Mouse (Mus musculus) G1E-ER4 (cell line): ENCODE data around the gene Ces3b. TPM values are rescaled to one million over a fixed set of nuclear protein-coding genes. Genes with fewer than 3 reads are reported as not detected.

ENCODE experiments used
- GATA1 ChIP-seq: IDR thresholded peaks from one replicate; pipeline ENCODE4 v1.8.0; 2012; ENCODE audit warnings: low read length, inconsistent platforms
- polyA plus RNA-seq: library from polyadenylated mRNA; stranded (reverse); fragments of >175 nt; gene quantifications from 2 replicates; pipeline ENCODE4 v1.2.3, GENCODE M21; 2012

The Ces3b gene
- polyA plus RNA-seq, result not detected in 2 replicates

- no peak for TF ChIP-seq GATA1
Observed at GRCm38 (mm10) chr8:105083449-105084050, at the start of gene Ces3b. Gene Ces3b, plus strand, starts transcription at chr8:105083753.

- no peak for TF ChIP-seq GATA1
Observed at GRCm38 (mm10) chr8:105043510-105043909, 40.0 kb upstream of the Ces3b start.

GRCm38 (mm10) chr8:105045824-105046401 is 37.6 kb upstream of the Ces3b start:
- no peak for TF ChIP-seq GATA1

GRCm38 (mm10) chr8:105048371-105048854 is 35.1 kb upstream of the Ces3b start, which contains the start of gene Ces3a:
Gene Ces3a, plus strand, starts transcription at chr8:105048601.
- no peak for TF ChIP-seq GATA1

GRCm38 (mm10) chr8:105056211-105056610 is 27.3 kb upstream of the Ces3b start:
- TF ChIP-seq GATA1, result no peak

GRCm38 (mm10) chr8:105060056-105060455 is 23.5 kb upstream of the Ces3b start:
- TF ChIP-seq GATA1, result no peak

GRCm38 (mm10) chr8:105066761-105067160 is 16.8 kb upstream of the Ces3b start:
- TF ChIP-seq GATA1, result no peak

- no peak for TF ChIP-seq GATA1
Observed at GRCm38 (mm10) chr8:105068971-105069370, 14.6 kb upstream of the Ces3b start.

- no peak for TF ChIP-seq GATA1
Observed at GRCm38 (mm10) chr8:105076601-105077000, 7.0 kb upstream of the Ces3b start.

GRCm38 (mm10) chr8:105077071-105077470 is 6.5 kb upstream of the Ces3b start:
- no peak for TF ChIP-seq GATA1

- TF ChIP-seq GATA1, result no peak
Observed at GRCm38 (mm10) chr8:105078591-105078990, 5.0 kb upstream of the Ces3b start.

GRCm38 (mm10) chr8:105080814-105081336 is 2.7 kb upstream of the Ces3b start:
- no peak for TF ChIP-seq GATA1

GRCm38 (mm10) chr8:105088581-105088980 is 5.0 kb downstream of the Ces3b start:
- no peak for TF ChIP-seq GATA1

GRCm38 (mm10) chr8:105093992-105094391 is 10.4 kb downstream of the Ces3b start:
- no peak for TF ChIP-seq GATA1

GRCm38 (mm10) chr8:105104220-105104619 is 20.7 kb downstream of the Ces3b start:
- no peak for TF ChIP-seq GATA1

GRCm38 (mm10) chr8:105129864-105130263 is 46.3 kb downstream of the Ces3b start:
- TF ChIP-seq GATA1, result no peak

- no peak for TF ChIP-seq GATA1
Observed at GRCm38 (mm10) chr8:105131509-105131908, 48.0 kb downstream of the Ces3b start, which contains the start of gene Ces4a. Gene Ces4a, plus strand, starts transcription at chr8:105131800.
